Mouse (Mus musculus) testis, adult 2 months (tissue): Measurements from ENCODE around the gene Cd68.

Experiments used
- CTCF ChIP-seq: fragments of 200-500 bp; IDR thresholded peaks from 2 replicates; pipeline ENCODE4 v1.5.1; 2012; ENCODE audit warnings: low read depth, mild to moderate bottlenecking, inconsistent platforms, low read length, moderate library complexity; ENCODE audit not compliant: control insufficient read depth, insufficient read depth, insufficient replicate concordance
- POLR2A ChIP-seq: fragments of 200-500 bp; IDR thresholded peaks from 2 replicates; pipeline ENCODE4 v1.6.1; 2012; ENCODE audit warnings: low read depth, mild to moderate bottlenecking, inconsistent platforms, low read length, moderate library complexity; ENCODE audit not compliant: control insufficient read depth

DNA sequence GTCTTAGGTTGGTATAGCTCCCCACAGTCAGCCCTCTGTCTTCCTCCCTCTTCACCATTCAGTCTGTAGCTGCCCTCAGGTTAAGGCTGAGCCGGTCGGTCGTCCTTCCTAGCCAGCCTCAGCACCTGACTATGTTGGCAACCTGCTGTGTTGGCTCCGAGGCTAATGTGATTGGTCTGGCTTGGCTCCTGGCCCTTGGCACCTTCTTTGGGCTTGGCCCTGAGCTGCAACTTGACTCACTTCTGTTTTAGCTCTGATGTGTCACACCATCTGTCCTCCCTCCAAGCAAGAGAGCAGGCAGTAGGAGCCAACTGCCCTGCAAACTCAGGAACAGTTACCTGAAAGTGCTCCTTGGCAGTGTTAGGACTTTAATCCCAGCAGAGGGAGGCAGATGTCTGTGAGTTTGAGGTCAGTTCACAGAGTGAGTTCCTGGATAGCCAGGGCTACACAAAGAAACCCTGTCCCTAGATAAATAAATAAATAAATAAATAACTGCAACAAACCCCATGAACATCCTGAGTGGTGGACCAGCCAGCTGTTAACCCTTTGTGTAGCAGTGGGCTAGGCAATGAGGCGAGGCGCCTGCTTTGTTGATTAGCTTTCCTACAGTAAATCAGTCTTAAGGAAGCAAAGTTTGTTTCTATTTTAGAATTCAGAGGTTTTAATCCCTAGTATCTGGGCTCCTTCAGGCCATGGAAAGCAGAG lies 41.0 kb upstream of the Cd68 start:
- no peak for TF ChIP-seq CTCF
- TF ChIP-seq POLR2A: no peak
